Mouse (Mus musculus) cerebellum, postnatal 10 days (tissue): ENCODE data around the gene Sh3pxd2a.

ENCODE experiments used
- DNase-seq, 2 experiments: peaks; one replicate each; pipeline ENCODE4 v3.0.0; 2021; ENCODE audit warnings: mixed read lengths in 2 of 2

The Sh3pxd2a gene

DNA sequence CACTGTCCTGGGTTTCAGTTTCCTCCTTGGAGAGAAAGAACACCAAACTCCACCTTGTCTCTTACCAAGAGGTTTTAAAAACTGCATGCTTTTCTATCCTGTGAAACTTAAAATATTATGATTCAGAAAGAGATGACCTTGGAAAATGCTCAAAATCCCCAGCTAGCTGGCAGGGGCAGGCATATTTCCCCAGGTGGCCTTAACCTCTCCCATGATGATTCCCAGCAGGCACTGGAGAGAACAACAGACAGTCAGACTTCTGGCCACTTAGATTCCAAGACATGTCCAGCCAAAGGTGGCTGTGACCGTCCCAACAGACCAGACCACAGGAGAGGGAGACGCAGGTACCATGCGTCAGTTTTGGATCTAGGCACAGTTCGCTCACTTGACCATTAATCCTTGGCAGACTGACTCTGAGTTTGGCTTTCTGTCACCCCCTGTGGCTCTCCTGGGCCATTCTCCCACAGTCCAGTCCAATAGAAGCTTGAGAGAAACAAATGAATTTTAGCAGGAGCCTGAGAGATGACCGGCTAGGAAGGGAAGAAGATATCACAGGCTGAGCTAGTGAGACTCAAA is 159.9 kb downstream of the Sh3pxd2a start:
- DNase-seq, result peak; percentile 84 to 85

DNA sequence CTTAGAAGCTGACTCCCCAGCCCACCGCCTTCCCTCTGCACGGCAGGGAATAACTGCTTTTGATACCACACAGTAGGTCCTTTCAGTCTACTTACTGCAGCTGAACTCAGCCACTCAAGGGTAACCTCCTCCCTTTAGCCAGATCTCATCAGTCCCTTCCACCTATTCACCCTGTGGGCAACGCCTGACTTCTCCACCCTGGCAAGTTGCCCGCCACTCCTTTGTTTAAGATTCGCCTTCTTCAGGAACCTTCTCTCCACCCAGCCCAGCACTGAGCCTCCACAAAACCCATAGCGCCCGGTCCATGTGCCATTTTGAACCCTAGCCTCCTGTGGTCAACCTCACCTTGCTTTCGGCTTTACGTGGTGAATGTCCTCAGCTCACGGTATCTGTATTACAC is 161.1 kb downstream of the Sh3pxd2a start:
- DNase-seq, result peak in 1 of 2 experiments; percentile 28

DNA sequence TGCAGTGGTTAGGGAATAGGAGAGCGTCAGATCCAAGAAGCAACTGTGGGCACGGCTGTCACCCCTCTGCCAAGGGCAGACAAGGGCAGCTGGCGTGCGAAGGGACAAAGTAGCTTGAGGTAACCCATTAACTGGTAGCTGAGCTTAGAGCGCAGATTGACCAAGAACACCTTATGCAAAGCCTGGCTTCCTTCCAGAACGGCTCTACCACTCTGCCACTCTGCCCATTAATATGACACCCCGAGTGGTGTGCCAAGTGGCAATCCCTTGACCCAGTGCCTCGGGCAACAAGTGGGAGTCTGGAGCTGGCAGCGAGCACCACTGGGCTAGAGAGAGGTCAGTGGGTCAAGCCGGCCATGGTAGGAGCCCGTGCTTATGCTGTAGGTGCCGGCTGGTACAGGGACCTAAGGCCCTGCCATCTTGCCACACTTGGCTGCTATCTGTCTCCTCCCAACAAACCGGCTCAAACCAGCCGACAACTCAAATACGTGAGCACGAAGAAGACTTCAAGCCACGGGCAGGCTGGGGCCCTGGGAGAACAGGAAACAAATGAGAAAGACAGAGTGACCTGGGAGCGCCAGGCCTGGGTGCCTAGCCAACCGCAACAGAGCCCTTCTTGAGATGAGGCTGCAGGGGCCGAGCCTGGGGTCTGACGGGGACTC is 161.9 kb downstream of the Sh3pxd2a start:
- peak; percentile 67 to 75 for DNase-seq

DNA sequence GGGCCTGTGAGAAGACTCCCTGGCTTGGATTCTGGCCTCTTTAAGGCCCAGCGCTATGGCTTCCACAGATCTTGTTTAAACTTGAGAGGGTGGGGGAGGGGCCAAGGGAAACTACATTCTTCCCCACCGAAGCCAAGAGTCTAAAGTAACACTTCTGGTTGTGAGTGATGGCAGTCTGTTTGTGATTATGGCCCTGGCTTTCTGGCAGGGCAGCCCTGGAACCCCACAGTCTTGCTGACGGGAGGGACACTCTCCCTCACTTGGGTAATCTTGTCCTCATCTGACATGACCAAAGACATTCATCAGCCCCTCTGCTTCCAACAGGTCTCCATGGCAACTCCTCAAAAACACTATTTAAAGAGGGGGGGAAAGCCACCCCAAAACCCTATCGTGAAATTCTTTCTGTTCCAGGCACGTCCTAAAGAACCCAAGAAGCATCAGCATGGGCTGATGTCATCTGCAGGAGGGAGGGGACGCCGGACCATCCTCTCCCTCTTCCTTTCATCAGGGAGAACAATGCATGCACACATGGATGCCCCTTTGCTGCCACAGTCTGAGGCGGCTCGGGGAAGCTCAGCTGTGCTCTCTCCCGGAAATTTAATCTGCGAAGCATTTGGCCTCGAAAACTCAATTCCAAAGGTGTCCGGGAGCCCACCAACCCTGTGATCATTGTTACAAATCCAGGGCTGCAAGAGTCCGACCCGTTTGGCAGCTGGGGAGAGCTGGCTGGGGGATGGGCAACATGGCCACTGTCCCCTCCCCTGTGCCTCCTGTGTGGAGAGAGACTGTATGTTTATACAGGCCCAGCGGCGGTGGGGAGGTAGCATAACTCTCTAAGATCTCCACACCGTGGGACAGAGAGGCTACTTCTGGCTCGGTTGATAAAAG is 162.7 kb downstream of the Sh3pxd2a start:
- DNase-seq, result peak; percentile 51 to 58

DNA sequence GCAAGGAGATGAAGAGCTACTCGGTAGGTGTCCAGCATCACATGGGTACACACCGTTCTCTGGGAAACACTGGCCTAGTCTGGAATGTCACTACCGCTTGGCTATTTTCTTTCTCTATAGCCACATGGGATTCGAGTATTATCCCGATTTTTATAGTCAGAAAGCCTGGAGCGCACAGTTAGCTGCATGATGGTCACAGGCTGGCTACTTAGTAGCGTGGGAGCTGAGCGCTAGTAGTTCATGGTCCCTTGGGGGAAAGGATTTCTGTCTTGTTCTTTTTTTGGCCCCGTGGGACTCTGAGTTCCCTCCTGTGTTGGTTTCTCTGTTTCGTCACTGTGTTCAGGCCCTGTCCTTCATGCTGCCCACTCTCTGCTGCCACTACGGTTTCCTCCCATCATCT is 166.1 kb downstream of the Sh3pxd2a start:
- no peak for DNase-seq

DNA sequence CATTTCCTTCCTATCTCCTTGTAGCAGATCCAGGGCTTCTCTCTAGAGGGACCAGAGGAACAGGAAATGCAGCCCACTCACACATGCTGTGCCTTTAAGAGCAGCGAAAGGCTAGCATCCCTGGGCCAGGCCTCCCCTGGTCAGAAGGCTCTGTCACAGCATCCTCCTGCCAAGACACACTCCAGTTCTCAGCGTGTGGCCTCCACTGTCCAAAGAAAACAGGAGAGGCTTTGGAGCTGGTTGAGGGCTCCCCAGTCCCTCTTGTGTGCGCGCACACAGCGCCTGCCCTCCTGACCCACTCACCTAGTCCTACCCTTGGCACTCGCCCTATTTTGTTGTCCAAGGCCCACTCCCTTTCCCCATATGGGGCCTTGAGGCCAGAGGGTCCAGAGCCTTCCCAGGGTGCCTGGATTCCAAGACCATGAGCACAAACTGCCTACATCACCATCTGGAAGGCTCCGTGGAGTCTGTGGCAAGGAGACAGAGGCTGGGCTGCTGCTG is 171.7 kb downstream of the Sh3pxd2a start:
- peak; percentile 74 to 84 for DNase-seq

DNA sequence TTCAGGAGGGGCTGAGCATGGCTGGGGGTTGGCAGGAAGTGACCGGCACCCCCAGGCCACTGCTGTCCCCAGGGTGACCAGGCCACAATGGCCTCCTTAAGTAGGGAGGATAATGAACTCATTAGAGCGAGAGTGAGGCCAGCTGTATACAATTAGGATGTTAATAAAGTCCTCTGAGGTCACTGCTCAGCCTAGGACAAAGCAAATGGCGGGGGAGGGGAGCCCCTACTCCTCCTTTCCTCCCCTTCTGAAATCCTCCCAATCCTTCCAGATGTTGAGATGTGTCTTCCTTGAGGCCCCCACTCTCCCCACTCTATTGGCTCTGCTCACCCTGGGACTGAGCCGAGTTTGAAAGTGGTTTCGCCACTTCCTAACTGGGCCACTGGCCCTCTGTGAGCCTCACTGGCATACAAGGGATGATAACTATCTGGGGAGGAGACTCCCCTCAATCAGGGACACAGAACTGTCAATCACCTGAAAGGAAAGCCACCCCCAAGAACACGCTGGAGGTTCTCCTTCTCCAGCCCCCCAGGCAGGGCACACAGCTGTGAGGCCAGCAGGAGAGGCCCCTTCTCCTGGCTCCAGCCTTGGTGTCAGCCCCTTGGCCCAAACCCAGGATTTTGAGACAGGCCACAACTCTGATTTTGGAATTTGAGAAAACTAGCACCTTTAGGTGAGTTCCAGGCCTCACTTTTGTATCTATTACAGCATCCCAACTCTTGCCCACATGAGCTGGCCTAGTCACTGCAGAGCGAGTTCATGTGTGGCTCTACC is 172.7 kb downstream of the Sh3pxd2a start:
- DNase-seq, result peak; percentile 36 to 48

DNA sequence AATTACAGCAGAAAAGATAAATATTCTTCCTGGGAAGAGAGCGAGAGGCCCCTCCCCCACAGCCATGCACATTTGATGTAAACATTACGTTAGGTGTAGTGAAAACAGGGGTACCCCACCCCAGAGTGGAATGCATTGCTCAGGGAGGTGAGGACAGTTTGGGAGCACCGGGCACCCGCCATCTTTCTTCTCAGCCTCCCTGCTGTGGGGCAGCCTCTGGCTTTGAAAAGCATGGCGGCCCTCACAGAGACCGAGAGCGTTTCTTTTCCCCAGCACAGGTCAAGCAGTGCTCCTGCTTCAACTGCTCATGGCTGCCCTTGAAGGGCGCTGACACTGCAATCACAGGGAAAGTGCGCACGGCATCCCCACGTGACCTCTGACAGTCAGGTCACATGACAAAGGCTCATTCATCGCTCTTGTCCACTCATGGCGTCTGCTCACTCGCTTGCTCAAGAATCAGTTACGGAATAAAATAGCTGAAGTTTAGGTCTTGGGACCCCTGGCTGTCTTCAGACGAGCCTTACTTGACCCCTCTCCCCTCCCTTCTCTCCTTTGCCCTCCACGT is 177.2 kb downstream of the Sh3pxd2a start:
- no peak for DNase-seq

DNA sequence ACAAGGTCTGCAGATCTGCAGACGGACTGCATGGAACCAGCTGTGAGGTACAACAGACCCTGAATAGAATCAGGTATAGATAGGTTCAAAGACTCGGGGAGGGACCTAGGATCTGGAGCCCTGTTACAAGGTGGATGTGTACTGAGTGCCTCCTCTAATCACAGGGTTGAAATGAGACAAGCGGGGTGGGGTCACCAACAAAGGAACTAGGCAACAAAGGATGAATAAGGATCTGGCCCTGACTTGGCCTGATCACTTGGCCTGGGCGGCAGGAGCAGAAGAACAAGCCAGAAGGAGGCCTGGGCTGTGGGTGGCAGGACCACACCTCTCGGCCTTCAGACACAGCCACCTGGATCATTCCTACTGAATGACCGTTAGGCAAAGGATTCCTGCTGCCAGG is 178.6 kb downstream of the Sh3pxd2a start:
- DNase-seq, result no peak

DNA sequence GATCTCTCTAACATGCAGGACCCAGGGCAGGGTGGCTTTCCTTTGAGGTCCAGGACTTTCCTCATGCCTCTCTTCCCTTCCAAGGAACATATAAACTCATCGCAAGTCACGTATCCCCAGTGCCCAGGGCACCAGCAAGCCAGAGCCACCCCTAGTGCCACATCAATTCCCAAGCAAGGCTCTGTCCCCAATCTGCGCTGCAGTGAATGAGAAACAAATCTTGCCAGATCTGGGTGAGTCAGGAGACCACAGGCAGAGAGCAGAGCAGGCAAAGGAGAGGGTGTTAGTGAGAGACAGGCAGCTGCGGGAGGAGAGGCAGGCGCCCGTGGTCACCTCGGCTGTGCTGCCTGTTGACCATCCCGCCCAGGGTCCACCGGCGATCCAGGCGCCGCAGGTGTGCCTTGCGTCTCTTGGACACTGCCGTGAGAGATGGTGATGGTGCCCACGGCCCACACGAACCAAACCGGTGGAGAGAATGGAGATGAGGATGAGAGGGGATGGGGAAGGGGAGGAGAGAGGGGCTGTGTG is 181.4 kb downstream of the Sh3pxd2a start:
- DNase-seq, result no peak

DNA sequence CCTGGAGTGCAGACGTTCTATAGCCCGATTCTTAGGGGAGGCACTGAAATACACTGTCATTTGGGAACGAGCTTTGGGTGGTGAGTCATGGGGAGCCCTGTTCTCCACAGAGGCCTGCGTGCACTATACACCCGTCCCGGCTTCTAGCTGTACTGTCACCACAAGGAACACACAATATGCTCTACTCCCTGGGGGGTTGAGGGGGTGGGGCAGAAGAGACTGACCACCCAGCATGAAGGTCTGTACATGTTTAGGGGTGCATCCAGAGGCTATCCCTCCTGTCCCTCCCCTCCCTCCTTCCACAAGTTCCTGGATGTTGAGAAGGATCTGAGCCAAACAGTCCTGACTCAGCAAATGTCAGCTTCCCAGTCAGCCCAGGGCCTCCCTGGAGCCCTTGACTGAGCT is 182.1 kb downstream of the Sh3pxd2a start:
- DNase-seq, result no peak

DNA sequence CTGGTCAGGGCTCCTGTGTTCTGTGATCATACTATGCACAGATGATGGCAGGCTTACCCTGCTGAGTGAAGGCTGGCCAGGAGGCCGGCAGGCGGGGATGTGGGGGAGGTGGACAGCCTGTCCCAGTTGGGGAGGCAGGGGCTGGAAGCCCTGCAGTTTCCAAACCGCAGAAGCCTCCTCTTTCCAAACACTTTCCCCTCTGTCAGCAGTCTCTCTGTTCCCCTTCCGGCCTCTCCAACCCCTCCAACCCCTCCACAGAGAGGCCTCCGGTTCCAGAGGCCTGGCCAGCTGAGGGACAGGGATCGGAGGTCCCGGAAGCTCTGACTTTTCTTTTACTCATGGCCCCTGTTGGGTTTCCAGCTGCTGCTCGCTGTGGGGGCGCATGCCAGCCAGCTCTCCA is 183.3 kb downstream of the Sh3pxd2a start:
- DNase-seq, result peak in 1 of 2 experiments; percentile 36

DNA sequence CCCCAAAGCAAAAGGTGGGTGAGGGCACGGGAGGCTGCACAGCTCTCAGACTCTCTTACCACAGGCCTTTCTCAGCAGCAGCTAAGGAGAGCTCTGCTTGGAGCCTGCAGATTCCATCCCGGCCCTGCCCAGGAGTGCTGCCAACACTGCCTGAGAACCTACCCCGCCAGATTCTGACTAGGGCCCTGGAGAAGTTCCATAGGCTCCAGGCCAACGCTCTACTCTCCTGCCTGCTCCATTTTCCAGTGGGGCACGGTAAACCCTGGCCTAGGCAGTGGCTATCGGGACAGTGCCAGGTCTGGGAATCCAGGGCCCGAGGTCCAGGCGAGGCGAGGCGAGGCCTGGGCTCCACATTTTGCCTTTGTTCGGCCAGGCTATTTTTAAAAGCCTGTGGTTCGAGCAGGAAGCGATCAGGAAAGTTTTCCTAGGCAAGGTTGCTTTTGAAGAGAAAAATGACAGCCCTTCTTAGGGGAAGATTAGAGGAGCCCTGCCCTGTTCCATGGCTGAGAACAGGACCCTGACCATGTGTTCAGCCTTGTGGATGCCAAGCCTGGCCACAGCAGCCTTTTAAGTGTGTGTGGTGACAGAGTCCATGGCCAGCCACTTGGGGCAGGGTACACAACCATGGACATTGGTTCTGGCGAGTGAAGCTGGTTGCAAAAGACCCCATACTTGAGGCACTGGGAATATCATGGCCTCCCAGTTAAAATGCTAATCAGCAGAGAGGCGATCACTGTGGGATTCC is 184.2 kb downstream of the Sh3pxd2a start:
- DNase-seq, result peak; percentile 94 to 97

DNA sequence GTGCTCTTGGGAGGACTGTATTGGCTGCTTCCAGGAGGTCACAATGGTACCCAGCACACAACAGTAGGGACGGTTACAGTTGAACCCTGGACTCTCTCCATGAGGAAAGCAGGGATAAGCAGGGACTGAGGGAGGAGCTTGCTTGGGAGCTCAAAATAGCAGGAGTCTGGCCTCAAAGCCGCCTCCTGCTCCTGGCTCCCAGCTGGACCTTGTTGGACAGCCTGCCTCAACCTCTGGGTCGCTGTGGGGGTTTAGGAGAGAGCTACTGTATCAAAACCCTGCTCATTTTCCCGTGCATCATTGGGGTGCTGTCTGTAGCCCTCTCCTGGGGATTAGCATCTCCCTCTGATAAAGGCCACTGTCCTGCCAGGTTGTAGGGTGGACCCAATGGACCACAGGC is 184.8 kb downstream of the Sh3pxd2a start:
- DNase-seq, result no peak

DNA sequence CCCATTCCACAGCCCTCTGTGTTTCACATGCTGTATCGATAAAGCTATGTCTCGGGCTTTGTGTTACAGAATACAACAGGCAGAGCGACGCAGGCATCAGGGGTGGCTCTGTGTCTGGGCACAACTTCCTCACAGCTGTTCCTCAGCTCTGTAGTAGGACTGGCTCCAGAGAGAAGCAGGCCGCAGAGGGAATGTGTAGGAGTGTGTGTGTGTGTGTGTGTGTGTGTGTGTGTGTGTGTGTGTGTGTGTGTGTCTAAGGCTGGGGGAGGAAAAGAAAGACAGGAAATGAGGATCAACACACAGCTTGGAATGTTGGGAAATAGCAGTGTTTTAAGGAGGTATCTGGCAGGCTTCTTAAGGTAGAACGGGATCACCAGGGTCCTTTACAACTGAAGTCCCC is 187.5 kb downstream of the Sh3pxd2a start:
- no peak for DNase-seq

DNA sequence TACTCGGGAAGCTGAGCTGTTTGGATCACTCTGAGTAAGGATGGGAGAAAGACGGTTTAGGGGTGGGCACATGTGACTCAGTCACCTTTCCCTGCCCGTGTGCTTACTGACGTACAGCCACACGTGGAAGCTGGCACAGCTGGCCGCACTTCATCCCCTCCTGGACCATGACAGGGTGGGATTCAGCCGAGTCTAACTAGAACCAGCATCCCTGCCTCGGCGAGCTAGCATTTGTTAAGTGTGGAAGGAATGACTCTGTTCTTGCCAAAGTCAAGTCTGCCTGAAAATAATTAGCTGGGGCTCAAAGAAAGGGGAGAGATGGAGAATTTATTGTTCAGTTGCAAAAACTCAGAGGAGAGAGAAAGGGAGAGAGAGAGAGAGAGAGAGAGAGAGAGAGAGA is 193.7 kb downstream of the Sh3pxd2a start:
- DNase-seq, result no peak

DNA sequence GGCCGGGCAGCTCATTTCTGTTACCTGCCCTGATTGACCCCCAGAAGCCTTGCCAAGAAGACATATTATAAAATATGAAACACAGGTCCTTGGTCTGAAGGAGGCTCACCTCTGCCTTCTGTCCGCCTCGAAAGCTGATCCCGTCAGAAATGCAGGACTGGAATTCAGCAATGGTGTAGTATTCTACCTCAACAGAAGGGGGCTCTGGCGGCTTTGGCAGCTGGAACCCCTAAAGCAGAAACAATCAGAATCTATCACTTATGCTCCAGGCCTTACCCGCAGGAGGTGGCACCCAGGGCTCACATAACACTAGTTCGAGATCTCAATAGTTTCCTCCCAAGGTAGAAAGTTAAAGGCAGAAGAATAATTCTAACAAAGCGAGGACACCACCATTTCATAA is 194.5 kb downstream of the Sh3pxd2a start:
- peak; percentile 64 to 68 for DNase-seq

DNA sequence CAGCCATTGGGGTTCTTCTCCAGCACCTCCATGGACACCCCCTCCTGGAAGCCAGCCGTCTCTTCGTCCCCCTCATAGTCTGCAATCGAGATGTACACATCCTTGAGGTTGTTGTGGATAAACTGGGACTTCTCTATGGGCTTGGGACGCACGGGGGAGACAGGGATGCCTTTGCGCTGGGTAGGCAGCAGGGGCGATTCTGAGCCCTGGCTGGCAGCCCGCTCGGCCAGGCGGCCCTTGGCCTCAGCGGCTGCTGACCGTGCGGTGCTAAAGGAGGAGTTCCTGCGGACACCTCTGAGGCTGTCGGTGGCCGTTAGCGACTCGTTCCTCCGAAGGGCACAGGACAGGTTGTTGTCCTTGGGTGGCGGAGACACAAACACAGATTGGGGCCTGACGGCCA is 197.1 kb downstream of the Sh3pxd2a start:
- DNase-seq, result peak; percentile 70 to 71

DNA sequence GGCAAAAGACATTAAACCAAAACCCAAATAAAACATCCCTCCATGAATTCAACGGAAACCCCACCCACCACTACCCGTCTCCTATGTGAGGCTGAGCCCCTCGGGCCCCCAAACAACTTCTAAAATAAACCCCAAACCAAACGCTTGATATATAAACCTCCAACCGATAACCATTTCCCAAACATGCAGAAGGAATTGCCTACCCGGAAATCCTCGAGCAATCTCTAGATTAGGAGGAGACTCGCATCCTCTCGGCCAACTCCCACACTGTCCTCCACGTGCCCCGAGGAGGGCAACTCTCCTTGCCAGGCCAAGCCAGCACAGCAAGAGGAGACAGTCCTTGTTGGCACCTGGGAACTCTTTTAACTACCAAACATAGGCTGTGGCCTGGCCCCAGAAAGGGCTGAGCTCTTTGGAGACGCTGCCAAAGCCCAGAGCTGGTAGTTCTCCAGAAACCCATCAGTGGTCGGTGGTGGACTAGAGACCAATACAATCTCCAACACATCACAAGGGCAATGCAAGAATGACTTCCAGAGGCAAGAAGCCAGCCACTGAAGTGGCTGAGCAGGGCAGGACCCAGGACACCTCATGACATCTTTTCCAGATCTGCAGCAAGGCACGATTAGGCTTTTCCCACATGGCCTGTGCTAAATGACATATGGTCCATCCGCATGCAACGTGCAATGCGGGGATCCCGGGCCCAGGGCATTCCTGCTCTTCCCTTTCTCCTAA is 198.0 kb downstream of the Sh3pxd2a start:
- DNase-seq, result peak; percentile 72

DNA sequence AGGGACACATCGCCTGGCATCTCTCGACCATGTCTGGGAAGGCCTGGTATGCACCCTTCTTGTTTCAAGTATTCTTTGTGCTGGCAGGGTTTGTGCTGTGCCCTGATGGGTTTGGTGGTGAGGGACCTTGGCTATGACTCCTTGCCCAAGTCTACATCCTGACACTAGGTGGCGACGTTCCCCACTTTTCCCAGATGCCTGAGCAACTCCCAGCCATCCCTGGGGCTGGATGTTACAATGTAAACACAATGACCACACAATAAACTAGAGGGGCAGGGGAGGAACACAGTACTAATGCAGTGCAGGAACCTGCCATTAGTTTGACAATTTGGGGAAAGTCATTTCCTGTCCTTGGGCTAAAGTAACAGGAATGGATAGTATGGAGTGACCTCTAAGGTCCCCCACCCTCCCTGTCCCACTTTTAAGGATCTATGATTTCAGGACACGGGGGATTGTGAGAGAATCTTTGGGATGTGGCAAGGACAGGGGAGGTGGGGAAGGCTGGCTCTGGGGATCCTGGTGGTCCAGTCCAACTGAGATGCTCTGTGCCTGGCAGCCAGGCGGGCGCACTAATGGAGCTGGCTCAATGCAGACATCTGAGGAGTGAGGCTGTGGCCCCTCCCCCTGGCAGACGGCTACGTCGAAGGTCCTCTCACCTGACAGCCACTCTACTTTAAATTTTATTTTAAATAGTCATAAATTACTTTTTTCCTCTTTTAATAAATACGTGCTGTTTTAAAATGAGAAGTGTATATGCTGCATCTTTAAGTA is 199.7 kb downstream of the Sh3pxd2a start:
- peak; percentile 92 to 93 for DNase-seq
